Mouse (Mus musculus) kidney, postnatal 10 days (tissue): ENCODE results near the gene Gm8257.
"Not testable (repeated sequence)": the region's sequence is repeated elsewhere in the genome, so short reads cannot be mapped to it uniquely, and the experiment has no call there.

Experiments used
- DNase-seq: peaks from one replicate; pipeline ENCODE4 v3.0.0; 2021; ENCODE audit warnings: mixed read lengths

Gm8257 gene

DNA sequence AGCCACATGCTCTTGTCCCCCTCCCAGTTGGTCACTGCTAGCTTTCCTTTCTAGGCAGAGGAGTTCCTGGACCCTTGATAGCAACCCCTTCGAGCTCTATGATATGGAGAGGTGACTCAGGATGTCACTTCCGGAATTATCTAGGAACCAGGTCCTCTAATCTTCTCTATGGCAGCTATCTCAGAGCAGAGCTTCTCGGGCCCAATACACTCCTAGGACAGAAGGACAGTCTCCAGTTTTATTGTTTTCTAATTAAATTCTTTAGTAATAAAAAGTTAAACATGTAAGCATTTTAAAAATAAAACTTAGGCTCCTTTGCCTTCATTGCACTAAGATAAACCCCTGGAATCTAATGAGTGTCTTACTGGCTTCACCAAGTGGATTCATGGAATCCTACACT is at the start of gene Gm8257:
Gene Gm8257 (minus strand): TSS at position 101 of the 400 bp plus-strand sequence.
- DNase-seq: not testable (repeated sequence)

- no peak for DNase-seq
Observed at GRCm38 (mm10) chr14:44750240-44750639, 44.0 kb upstream of the Gm8257 start, which contains the start of gene Gm8267. TSS of gene Gm8267 (minus strand) at chr14:44750340.

DNA sequence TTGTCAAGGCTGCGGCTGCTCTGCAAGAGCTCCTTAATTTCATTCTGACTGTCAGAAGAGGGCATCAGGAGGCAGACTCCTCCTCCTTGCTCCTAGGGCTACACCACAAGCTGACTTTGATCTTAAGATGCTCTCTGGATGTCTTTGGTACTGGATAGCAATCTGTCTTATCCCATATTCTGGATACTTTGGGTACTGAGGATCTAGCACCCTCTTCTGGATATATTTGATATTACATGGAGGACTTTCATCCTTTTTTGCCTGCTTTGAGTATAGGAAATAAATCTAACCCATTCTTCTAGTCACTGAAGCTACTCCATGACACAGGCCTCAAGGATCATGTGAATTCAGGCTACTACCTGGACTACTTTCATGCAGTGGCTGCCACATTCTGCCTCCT is 36.5 kb upstream of the Gm8257 start:
- not testable (repeated sequence) for DNase-seq

DNA sequence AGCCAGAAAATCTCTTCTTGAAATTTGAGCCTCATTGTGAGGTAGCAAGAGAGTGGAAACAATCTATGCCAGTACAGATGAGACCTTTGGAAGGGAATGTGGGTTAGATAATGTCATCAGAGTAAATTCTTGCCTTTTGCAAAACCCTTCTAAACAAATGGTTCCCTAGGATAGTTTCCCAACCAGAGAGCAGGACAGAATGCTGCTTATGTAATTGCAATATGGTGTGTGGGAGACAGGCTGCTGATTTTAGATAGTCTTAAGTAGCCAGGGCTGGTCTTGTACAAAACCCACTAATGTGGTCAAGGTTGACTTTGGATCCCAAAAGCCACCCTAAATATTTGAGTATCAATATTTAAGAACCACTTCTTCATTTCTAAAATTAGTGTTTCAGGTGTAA is 24.5 kb upstream of the Gm8257 start:
- not testable (repeated sequence) for DNase-seq

DNA sequence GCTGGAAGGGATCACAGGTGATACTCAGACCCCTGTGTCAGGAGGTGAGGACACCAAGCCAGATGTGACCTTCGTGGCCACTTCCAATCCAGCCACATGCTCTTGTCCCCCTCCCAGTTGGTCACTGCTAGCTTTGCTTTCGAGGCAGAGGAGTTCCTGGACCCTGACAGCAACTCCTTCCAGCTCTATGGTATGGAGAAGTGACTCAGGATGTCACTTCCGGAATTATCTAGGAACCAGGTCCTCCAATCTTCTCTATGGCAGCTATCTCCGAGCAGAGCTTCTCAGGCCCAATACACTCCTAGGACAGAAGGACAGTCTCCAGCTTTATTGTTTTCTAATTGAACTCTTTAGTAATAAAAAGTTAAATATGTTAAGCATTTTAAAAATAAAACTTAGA is 78.5 kb downstream of the Gm8257 start, which contains the start of gene Gm5624:
Gene Gm5624 (minus strand): TSS at position 202 of the 400 bp plus-strand sequence.
- not testable (repeated sequence) for DNase-seq
